Mouse (Mus musculus) effector memory CD4-positive, alpha-beta T cell, adult 7 months (primary cell): ENCODE measurements around the gene Pkdrej. TPM values are rescaled to one million over a fixed set of nuclear protein-coding genes. Genes with fewer than 3 reads are reported as not detected.

Experiments used
- polyA plus RNA-seq: library from polyadenylated mRNA; unstranded; fragments of 100-300 nt; shearing (Covaris generic); gene quantifications from one replicate; pipeline ENCODE4 v1.2.1, GENCODE M21; 2017

The Pkdrej gene
- 0.17 TPM for polyA plus RNA-seq

GRCm38 (mm10) chr15:85821203-85822010 is at the start of gene Pkdrej:
Gene Pkdrej (minus strand): TSS chr15:85821734.

GRCm38 (mm10) chr15:85859490-85860031 is 38.0 kb upstream of the Pkdrej start, which contains the start of gene Gtse1:
Gene Gtse1 (plus strand): TSS chr15:85859745.

GRCm38 (mm10) chr15:85831954-85832590 is 10.5 kb upstream of the Pkdrej start, which contains the start of gene Ttc38:
Gene Ttc38 (plus strand): TSS chr15:85832306.

GRCm38 (mm10) chr15:85811535-85812277 is 9.8 kb downstream of the Pkdrej start, which contains the start of gene Cdpf1:
Gene Cdpf1 (minus strand): TSS chr15:85811697.

Other genes with a start within 250 kb of the Pkdrej start
- not detected for gene Wnt7b, start 239.3 kb downstream of the Pkdrej start, polyA plus RNA-seq
- gene Ppara, start 86.8 kb downstream of the Pkdrej start, polyA plus RNA-seq: 0.37 TPM
- 16.0 TPM for gene Cdpf1, start 10.0 kb downstream of the Pkdrej start, polyA plus RNA-seq
- gene Ttc38, start 10.6 kb upstream of the Pkdrej start, polyA plus RNA-seq: 12.2 TPM
- 0.90 TPM for gene Gtse1, start 38.0 kb upstream of the Pkdrej start, polyA plus RNA-seq
- 17.9 TPM for gene Trmu, start 57.6 kb upstream of the Pkdrej start, polyA plus RNA-seq
- 9.6 TPM for gene Celsr1, start 212.0 kb upstream of the Pkdrej start, polyA plus RNA-seq
- gene Gramd4, start 236.0 kb upstream of the Pkdrej start, polyA plus RNA-seq: 139 TPM